Mouse (Mus musculus): ENCODE data around the gene Pik3cd. TPM values are rescaled to one million over a fixed set of nuclear protein-coding genes. Genes with fewer than 3 reads are reported as not detected.

Pik3cd gene
- total and polyA plus RNA-seq, 2 experiments from 2014 or later = 9.7 to 15.9 TPM

DNA sequence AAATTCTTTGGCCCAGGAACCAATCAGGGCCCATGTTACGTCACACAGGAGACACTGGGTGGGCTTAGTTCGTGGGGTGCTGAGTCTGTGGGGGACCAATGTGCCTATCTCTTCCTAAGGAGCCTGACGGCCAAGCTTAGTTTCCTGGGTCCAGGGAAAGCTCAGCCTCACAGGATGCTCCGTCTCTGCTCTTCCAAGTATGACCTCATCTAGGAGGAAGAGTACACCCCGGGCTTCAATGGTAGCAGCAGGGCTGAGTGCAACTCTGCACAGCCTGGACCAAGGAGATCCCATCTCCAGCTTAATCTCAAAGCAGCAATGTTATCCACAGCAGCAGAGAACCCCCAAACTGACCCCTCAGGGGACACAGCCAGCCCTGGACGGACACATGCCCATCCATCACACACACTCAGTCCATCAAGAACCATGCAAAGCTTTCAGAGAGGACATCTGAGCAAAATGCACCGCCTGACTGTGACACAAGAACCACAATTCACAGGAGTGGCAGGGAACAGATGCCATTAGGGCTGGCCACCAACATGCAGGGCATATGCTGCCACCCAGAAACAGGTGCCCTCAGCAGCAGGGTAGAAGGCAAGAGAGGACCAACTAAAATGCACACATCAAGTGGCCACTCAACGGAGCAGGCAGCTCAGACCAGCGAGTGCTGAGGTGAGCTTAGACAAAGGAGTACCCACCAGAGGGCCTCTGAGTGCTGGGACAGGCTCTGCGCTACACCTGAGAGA, 32.5 kb upstream of the Pik3cd start:
- H3K4me2 ChIP-seq (ENCODE audit: low read depth, low read length, poor library complexity, severe bottlenecking) = 0 out of 2 replicates have a peak overlapping the region, but pooled peaks have one; percentile 1
- H3K9me3 ChIP-seq (ENCODE audit: low read length) = no peaks in the 10 kb centered on the region
- H3K27ac ChIP-seq (ENCODE audit: low read depth, low read length) = no peak overlapping the region
- H3K4me1 ChIP-seq (ENCODE audit: insufficient read depth, low read length) = peaks cover 34% of the 10 kb centered on the region
- 83% methylated on average over 10 of the region's 10 CpGs for WGBS
- TF ChIP-seq CTCF (IDR thresholded peaks at IDR 0.05) = no peak
- H3K36me3 ChIP-seq (ENCODE audit: insufficient read depth, low read length) = peaks cover 14% of the 10 kb centered on the region
- peak overlapping the region; percentile 39; the same call in 1 of the 2 replicates for H3K9ac ChIP-seq (replicated peaks; ENCODE audit: low read length, poor library complexity, severe bottlenecking)
- no peak for ATAC-seq (ENCODE audit: low FRiP score)
- DNase-seq (ENCODE audit: low spot score) = no peak
- no peaks in the 10 kb centered on the region for H3K27me3 ChIP-seq (ENCODE audit: insufficient read depth, low read length)
- no peak overlapping the region for H3K4me3 ChIP-seq (ENCODE audit: low read depth, low read length)

DNA sequence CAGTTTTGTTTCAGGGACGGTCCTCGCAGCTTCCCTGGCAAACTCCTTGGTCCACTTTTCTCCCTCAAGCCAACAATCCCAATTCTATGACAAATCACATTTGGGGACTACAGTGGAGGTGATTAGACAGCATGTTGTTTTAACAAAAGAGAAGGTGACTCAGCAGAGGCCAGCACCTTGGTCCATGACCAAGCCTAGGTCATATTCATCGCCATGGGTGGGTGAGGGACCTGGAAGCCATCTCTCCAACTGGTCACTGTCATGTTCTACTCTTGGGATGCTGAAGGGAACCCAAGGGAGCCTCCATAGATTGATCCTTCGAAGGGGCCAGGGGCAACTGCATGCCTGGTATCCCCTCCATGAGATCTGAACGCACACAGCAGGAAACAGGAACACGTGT, 31.9 kb upstream of the Pik3cd start:
- peak overlapping the region; percentile 31; the same call in 1 of the 2 replicates for H3K4me2 ChIP-seq (ENCODE audit: low read depth, low read length, poor library complexity, severe bottlenecking)
- H3K27ac ChIP-seq (ENCODE audit: low read depth, low read length) = peak overlapping the region; percentile 21; the same call in 1 of the 2 replicates
- no peak for TF ChIP-seq CTCF (IDR thresholded peaks at IDR 0.05)
- DNase-seq (ENCODE audit: low spot score) (no peak), ATAC-seq (ENCODE audit: low FRiP score) (no peak)
- H3K4me3 ChIP-seq (ENCODE audit: low read depth, low read length) = no peak overlapping the region
- peaks cover 34% of the 10 kb centered on the region for H3K4me1 ChIP-seq (ENCODE audit: insufficient read depth, low read length)
- no peaks in the 10 kb centered on the region for H3K27me3 ChIP-seq (ENCODE audit: insufficient read depth, low read length)
- WGBS = 79% methylated on average over 6 of the region's 6 CpGs
- no peak overlapping the region; the same call in 1 of the 2 replicates for H3K9ac ChIP-seq (replicated peaks; ENCODE audit: low read length, poor library complexity, severe bottlenecking)
- H3K36me3 ChIP-seq (ENCODE audit: insufficient read depth, low read length) = peaks cover 21% of the 10 kb centered on the region
- no peaks in the 10 kb centered on the region for H3K9me3 ChIP-seq (ENCODE audit: low read length)

DNA sequence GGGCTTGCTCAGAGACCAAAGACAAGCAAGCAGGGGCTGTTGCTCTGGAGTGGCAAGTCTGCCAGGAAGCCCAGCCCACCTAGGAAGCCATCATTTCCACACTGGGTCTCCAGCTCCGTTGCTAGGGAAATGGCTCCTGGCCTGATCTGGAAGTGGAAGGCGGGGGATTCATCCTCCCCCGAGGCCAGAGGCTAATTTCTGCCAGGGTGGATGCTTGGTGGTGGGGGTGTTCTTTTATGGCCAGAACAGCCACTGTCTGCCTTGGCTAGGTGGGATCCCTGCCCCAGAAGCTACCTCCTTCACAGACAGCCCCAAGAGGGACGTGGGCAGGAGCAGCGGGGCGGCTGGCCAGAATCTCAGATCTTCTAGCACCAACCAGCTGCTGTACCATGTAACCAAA, 31.4 kb upstream of the Pik3cd start:
- 36% methylated on average over 6 of the region's 6 CpGs for WGBS
- H3K9ac ChIP-seq (replicated peaks; ENCODE audit: low read length, poor library complexity, severe bottlenecking) = no peak overlapping the region; the same call in 1 of the 2 replicates
- H3K9me3 ChIP-seq (ENCODE audit: low read length) = no peaks in the 10 kb centered on the region
- peak overlapping the region; percentile 21; the same call in 1 of the 2 replicates for H3K27ac ChIP-seq (ENCODE audit: low read depth, low read length)
- H3K36me3 ChIP-seq (ENCODE audit: insufficient read depth, low read length) = peaks cover 26% of the 10 kb centered on the region
- no peak overlapping the region for H3K4me3 ChIP-seq (ENCODE audit: low read depth, low read length)
- no peak for TF ChIP-seq CTCF (IDR thresholded peaks at IDR 0.05)
- peak overlapping the region; percentile 31 for H3K4me2 ChIP-seq (ENCODE audit: low read depth, low read length, poor library complexity, severe bottlenecking)
- no peaks in the 10 kb centered on the region for H3K27me3 ChIP-seq (ENCODE audit: insufficient read depth, low read length)
- ATAC-seq (ENCODE audit: low FRiP score) = no peak
- DNase-seq (ENCODE audit: low spot score) = peak; percentile 69
- H3K4me1 ChIP-seq (ENCODE audit: insufficient read depth, low read length) = peaks cover 34% of the 10 kb centered on the region

DNA sequence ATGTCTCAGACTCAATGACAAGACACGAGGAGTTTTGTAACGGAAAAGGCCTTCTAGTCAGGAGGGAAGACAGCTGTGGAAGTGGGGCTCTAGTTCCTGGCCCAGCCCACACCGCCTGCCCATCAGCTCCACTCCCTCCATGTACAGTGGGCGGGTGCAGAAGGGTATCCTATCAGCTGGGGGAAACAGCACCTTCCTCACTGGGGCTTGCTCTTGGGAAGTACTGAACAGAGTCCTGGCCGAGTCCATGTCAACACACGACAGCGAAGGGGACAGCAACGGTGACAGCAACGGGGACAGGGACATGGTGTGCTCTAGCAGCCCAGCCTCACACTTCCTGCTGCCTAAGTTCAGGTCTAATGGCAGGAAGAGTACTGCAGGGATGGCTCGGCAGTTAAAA, 30.4 kb upstream of the Pik3cd start:
- DNase-seq (ENCODE audit: low spot score) (no peak), ATAC-seq (ENCODE audit: low FRiP score) (no peak)
- H3K9ac ChIP-seq (replicated peaks; ENCODE audit: low read length, poor library complexity, severe bottlenecking) = no peak overlapping the region
- no peaks in the 10 kb centered on the region for H3K9me3 ChIP-seq (ENCODE audit: low read length)
- peaks cover 31% of the 10 kb centered on the region for H3K36me3 ChIP-seq (ENCODE audit: insufficient read depth, low read length)
- no peak overlapping the region for H3K27ac ChIP-seq (ENCODE audit: low read depth, low read length)
- TF ChIP-seq CTCF (IDR thresholded peaks at IDR 0.05) = no peak
- WGBS = 73% methylated on average over 10 of the region's 10 CpGs
- H3K4me1 ChIP-seq (ENCODE audit: insufficient read depth, low read length) = peaks cover 34% of the 10 kb centered on the region
- no peak overlapping the region for H3K4me2 ChIP-seq (ENCODE audit: low read depth, low read length, poor library complexity, severe bottlenecking)
- H3K4me3 ChIP-seq (ENCODE audit: low read depth, low read length) = no peak overlapping the region
- H3K27me3 ChIP-seq (ENCODE audit: insufficient read depth, low read length) = no peaks in the 10 kb centered on the region

- Histone ChIP-seq H3K27ac (ENCODE audit: low read depth, low read length) (no peak overlapping the region), H3K4me1 (ENCODE audit: insufficient read depth, low read length) (peaks cover 34% of the 10 kb centered on the region), H3K9me3 (ENCODE audit: low read length) (no peaks in the 10 kb centered on the region), H3K9ac (replicated peaks; ENCODE audit: low read length, poor library complexity, severe bottlenecking) (no peak overlapping the region), H3K27me3 (ENCODE audit: insufficient read depth, low read length) (no peaks in the 10 kb centered on the region), H3K4me2 (ENCODE audit: low read depth, low read length, poor library complexity, severe bottlenecking) (no peak overlapping the region), H3K36me3 (ENCODE audit: insufficient read depth, low read length) (peaks cover 36% of the 10 kb centered on the region), H3K4me3 (ENCODE audit: low read depth, low read length) (no peak overlapping the region)
- WGBS = 87% methylated on average over 3 of the region's 3 CpGs
- no peak for DNase-seq (ENCODE audit: low spot score)
- no peak for ATAC-seq (ENCODE audit: low FRiP score)
- no peak for TF ChIP-seq CTCF (IDR thresholded peaks at IDR 0.05)
Observed at GRCm38 (mm10) chr4:149732313-149732712, 29.9 kb upstream of the Pik3cd start.

GRCm38 (mm10) chr4:149730827-149731226, 28.5 kb upstream of the Pik3cd start:
- Histone ChIP-seq H3K4me2 (ENCODE audit: low read depth, low read length, poor library complexity, severe bottlenecking) (no peak overlapping the region), H3K4me1 (ENCODE audit: insufficient read depth, low read length) (peaks cover 25% of the 10 kb centered on the region), H3K27ac (ENCODE audit: low read depth, low read length) (no peak overlapping the region), H3K9ac (replicated peaks; ENCODE audit: low read length, poor library complexity, severe bottlenecking) (no peak overlapping the region), H3K4me3 (ENCODE audit: low read depth, low read length) (no peak overlapping the region), H3K36me3 (ENCODE audit: insufficient read depth, low read length) (peaks cover 50% of the 10 kb centered on the region), H3K27me3 (ENCODE audit: insufficient read depth, low read length) (no peaks in the 10 kb centered on the region), H3K9me3 (ENCODE audit: low read length) (no peaks in the 10 kb centered on the region)
- no peak for TF ChIP-seq CTCF (IDR thresholded peaks at IDR 0.05)
- no peak for DNase-seq (ENCODE audit: low spot score)
- no peak for ATAC-seq (ENCODE audit: low FRiP score)
- 79% methylated on average over 7 of the region's 7 CpGs for WGBS
